Mouse (Mus musculus) kidney, adult 2 months (tissue): ENCODE measurements at regions not wholly inside any gene's neighbourhood (a gene's known extent, or its start where the extent isn't known, plus 50 kb on each side); places are given as distances from the start of the nearest gene placed in this dataset.

ENCODE experiments used
- CTCF ChIP-seq: fragments of 200-500 bp; conservative IDR thresholded peaks from 2 replicates; pipeline ENCODE4 v1.5.1; 2011; ENCODE audit warnings: low read depth, mild to moderate bottlenecking, control low read depth, low read length, moderate library complexity, mixed read lengths; ENCODE audit not compliant: insufficient read depth, insufficient read length
- POLR2A ChIP-seq: fragments of 200-500 bp; IDR thresholded peaks from one replicate; pipeline ENCODE4 v1.6.1; 2011; ENCODE audit warnings: low read depth, low read length, control low read depth

GRCm38 (mm10) chr6:112216868-112217267, 56.7 kb upstream of the Lmcd1 start:
- no peak for TF ChIP-seq CTCF
- no peak for TF ChIP-seq POLR2A
